Mouse (Mus musculus) thymus, postnatal 10 days (tissue): Measurements from ENCODE around the gene Hmgb1.

ENCODE experiments used
- DNase-seq, 2 experiments: peaks; one replicate each; pipeline ENCODE4 v3.0.0; 2021; ENCODE audit warnings: low spot score in 2 of 2

The Hmgb1 gene

GRCm38 (mm10) chr5:149021120-149021519, 163.2 kb downstream of the Hmgb1 start:
- DNase-seq, result no peak

- DNase-seq, result no peak
Observed at GRCm38 (mm10) chr5:149020681-149021062, 163.6 kb downstream of the Hmgb1 start.

- no peak for DNase-seq
Observed at GRCm38 (mm10) chr5:149020059-149020680, 164.1 kb downstream of the Hmgb1 start.

GRCm38 (mm10) chr5:149017666-149018415, 166.4 kb downstream of the Hmgb1 start:
- no peak for DNase-seq

- DNase-seq, result no peak
Observed at GRCm38 (mm10) chr5:149017181-149017580, 167.1 kb downstream of the Hmgb1 start.

- no peak for DNase-seq
Observed at GRCm38 (mm10) chr5:149016261-149016660, 168.0 kb downstream of the Hmgb1 start.

- no peak for DNase-seq
Observed at GRCm38 (mm10) chr5:149015335-149016201, 168.7 kb downstream of the Hmgb1 start.

GRCm38 (mm10) chr5:149014600-149015268, 169.6 kb downstream of the Hmgb1 start:
- no peak for DNase-seq

GRCm38 (mm10) chr5:149013817-149014508, 170.3 kb downstream of the Hmgb1 start:
- DNase-seq, result no peak

- no peak for DNase-seq
Observed at GRCm38 (mm10) chr5:149009111-149009510, 175.2 kb downstream of the Hmgb1 start.

- no peak for DNase-seq
Observed at GRCm38 (mm10) chr5:149007295-149007646, 177.0 kb downstream of the Hmgb1 start.

GRCm38 (mm10) chr5:149006362-149007294, 177.7 kb downstream of the Hmgb1 start:
- peak; percentile 89 to 97 for DNase-seq

GRCm38 (mm10) chr5:149005701-149006361, 178.5 kb downstream of the Hmgb1 start:
- DNase-seq, result no peak

GRCm38 (mm10) chr5:149005083-149005482, 179.2 kb downstream of the Hmgb1 start:
- peak in 1 of 2 experiments; percentile 42 for DNase-seq

GRCm38 (mm10) chr5:149003137-149003536, 181.2 kb downstream of the Hmgb1 start:
- DNase-seq, result no peak

- no peak for DNase-seq
Observed at GRCm38 (mm10) chr5:149002803-149003115, 181.5 kb downstream of the Hmgb1 start.

GRCm38 (mm10) chr5:149002034-149002802, 182.1 kb downstream of the Hmgb1 start:
- no peak for DNase-seq

GRCm38 (mm10) chr5:148999802-149000201, 184.5 kb downstream of the Hmgb1 start:
- peak in 1 of 2 experiments; percentile 28 for DNase-seq

GRCm38 (mm10) chr5:148998512-148998911, 185.8 kb downstream of the Hmgb1 start:
- DNase-seq, result no peak
